Mouse (Mus musculus): ENCODE results near the gene Hmgxb4. TPM values are rescaled to one million over a fixed set of nuclear protein-coding genes. Genes with fewer than 3 reads are reported as not detected.

The Hmgxb4 gene
- total RNA-seq, 2 experiments from 2014 or later, result 59.6 to 63.6 TPM

- ATAC-seq (replicated peaks; ENCODE audit: poor library complexity, severe bottlenecking), result no peak
These were observed 71.6 kb downstream of the Hmgxb4 start for GRCm38 (mm10) chr8:75064790-75065189.

DNA sequence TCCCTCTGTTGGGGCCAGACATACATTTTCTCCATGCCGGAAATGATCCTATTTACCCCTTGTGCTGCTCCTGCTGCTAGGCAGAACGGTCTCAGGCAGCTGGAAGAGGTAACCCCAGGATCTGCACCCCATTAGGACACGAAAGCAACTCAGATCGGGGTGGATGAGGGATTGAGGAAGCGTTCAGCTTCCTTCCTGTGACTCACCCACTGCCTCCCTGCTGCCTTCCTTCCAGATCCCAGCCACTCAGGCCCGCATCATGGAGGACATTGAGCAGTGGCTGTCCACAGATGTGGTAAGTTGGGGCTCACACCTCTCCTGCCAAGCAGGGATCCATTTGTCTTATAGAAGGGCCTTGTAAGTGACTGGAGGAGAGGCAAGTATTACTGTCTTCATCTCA lies 74.1 kb downstream of the Hmgxb4 start:
- peak; percentile 75 for ATAC-seq (replicated peaks; ENCODE audit: poor library complexity, severe bottlenecking)

GRCm38 (mm10) chr8:75070297-75070696 lies 77.1 kb downstream of the Hmgxb4 start:
- ATAC-seq (replicated peaks; ENCODE audit: poor library complexity, severe bottlenecking), result no peak

DNA sequence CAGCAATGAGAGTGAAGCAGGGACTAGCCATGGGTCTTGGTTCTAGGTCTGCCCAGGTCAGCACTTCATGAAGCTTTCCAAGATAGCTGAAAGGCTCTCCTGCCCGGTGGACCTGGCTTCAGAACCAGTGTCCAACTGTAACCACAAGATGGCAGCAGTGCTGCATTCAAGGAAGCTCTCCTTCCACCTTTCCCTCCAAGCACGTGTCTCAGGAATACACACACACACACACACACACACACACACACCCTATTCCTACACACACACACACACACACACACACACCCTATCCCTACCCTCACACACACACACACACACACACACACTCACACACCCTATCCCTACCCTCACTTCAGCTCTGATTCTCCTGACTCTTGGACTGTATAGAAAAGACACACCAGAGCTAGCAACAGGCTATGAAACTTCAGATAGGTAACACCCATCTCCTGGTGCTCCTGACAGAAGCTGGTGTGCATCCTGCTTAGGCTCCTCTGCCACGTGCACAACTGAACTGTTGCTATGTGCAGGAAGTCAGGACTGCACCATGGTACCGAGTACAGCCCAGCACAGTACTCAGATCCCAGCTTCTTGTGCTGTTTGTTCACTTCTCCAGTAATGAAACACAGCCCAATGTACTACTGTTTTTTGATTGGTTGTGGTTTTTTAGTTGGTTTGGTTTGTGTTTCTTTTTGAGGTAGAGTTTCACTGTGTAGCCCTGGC lies 78.6 kb downstream of the Hmgxb4 start:
- ATAC-seq (replicated peaks; ENCODE audit: poor library complexity, severe bottlenecking), result peak; percentile 78

DNA sequence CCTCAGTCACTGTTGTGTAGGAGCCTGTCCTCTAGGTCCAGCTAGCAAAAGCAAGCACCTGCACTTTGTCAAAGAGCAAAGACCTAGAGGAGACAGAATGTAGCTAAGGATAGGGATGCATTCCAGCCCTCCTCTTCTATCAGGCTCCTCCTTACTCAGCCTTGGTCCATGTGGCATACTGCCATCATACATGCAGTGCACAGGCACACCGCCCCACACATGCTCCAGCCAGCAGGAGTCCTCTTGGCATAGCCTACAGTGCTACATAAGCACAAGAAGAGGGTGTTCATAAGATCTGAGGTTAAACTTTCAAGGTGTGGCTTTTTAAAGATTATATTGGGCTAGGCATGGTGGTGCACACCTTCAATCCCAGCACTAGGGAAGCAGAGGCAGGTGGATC lies 81.7 kb downstream of the Hmgxb4 start:
- ATAC-seq (replicated peaks; ENCODE audit: poor library complexity, severe bottlenecking), result no peak

- no peak for ATAC-seq (replicated peaks; ENCODE audit: poor library complexity, severe bottlenecking)
These were observed 85.1 kb downstream of the Hmgxb4 start for GRCm38 (mm10) chr8:75078215-75078614.

DNA sequence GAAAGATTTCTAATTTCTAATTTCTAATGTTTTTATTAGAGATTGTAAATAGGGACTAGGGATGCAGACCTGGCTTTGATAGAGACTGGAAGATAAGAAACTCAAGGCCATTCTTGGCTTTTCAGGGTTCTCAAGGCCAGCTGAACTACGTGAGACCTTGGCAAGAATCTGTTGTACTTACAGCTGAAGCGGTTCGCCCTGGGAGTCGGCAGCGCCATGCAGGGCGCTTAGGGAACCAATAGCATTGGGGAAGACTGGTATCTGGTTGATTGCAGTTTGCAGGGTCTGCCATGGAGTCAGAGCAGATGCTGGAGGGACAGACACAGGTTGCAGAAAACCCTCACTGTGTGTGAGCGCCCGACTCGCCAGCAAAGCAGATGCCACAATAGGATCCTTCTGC lies 85.7 kb downstream of the Hmgxb4 start:
- no peak for ATAC-seq (replicated peaks; ENCODE audit: poor library complexity, severe bottlenecking)

Other genes with a start within 250 kb of the Hmgxb4 start
- not detected in 2 replicates for gene Isx, start 120.2 kb upstream of the Hmgxb4 start, total RNA-seq (2014; fragmentation: Nextera tagmentation)
- not detected in 2 replicates for gene Isx, start 120.2 kb upstream of the Hmgxb4 start, total RNA-seq (2017)
- 30.1 and 40.2 TPM in 2 replicates for gene Tom1, start 40.3 kb downstream of the Hmgxb4 start, total RNA-seq (2014; fragmentation: Nextera tagmentation)
- gene Tom1, start 40.3 kb downstream of the Hmgxb4 start, total RNA-seq (2017), result 20.2 and 48.9 TPM in 2 replicates
- gene Hmox1, start 100.3 kb downstream of the Hmgxb4 start, total RNA-seq (2014; fragmentation: Nextera tagmentation), result 2.5 and 7.4 TPM in 2 replicates
- 1.4 and 2.2 TPM in 2 replicates for gene Hmox1, start 100.3 kb downstream of the Hmgxb4 start, total RNA-seq (2017)
- gene Mcm5, start 116.2 kb downstream of the Hmgxb4 start, total RNA-seq (2014; fragmentation: Nextera tagmentation), result 200 and 228 TPM in 2 replicates
- gene Mcm5, start 116.2 kb downstream of the Hmgxb4 start, total RNA-seq (2017), result 271 and 288 TPM in 2 replicates
- not detected in 2 replicates for gene Rasd2, start 220.6 kb downstream of the Hmgxb4 start, total RNA-seq (2014; fragmentation: Nextera tagmentation)
- gene Rasd2, start 220.6 kb downstream of the Hmgxb4 start, total RNA-seq (2017), result 0.22 TPM in 1 of 2 replicates, not detected in the other